Mouse (Mus musculus) c-Kit-positive CD71-positive TER-119-negative erythroid progenitor cells, embryonic 14.5 days (primary cell): ENCODE data around the gene Det1.
A peak's percentile ranks its signal among the peaks of the same experiment; 100 is the strongest.

Experiments
- DNase-seq: peaks from one replicate; pipeline ENCODE4 v3.0.0-alpha.2; 2013; ENCODE audit warnings: low read depth

The Det1 gene

DNA sequence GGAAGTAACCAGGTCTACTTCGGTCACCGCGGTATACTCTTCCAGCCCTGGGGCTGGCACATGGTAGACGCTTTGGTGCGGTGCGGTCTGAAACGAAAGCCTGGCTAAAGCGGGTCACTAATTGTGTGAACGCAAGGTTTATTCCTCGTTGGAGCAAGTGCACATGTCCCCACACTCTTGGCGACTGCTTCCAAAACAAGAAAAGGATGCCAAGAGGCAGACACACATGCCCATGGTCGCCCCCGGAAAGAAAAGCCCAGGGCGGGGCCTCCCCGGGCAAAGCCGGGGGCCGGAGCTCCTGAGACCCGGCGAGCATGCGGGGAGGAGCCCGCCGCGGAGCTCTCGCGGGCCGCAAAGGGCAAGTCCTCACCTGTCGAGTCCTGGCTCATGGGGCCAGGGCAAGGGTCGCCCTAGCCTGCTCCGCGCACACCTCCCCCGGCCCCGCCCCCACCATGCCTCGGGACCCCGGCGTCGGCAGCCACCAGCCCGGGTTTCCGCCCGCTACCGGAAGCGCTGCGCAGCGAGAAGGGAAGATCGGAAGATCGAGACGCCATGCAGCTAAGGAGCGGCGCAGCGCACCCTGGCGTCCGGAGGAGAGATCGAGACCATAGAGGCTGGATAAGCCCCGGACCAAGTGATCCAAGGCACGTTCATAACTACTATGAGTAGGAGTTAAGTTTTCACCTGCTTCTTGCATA lies at the start of gene Det1:
Gene Det1 (minus strand): TSS at position 527 of the 698 bp plus-strand sequence.
- peak; percentile 92 for DNase-seq

DNA sequence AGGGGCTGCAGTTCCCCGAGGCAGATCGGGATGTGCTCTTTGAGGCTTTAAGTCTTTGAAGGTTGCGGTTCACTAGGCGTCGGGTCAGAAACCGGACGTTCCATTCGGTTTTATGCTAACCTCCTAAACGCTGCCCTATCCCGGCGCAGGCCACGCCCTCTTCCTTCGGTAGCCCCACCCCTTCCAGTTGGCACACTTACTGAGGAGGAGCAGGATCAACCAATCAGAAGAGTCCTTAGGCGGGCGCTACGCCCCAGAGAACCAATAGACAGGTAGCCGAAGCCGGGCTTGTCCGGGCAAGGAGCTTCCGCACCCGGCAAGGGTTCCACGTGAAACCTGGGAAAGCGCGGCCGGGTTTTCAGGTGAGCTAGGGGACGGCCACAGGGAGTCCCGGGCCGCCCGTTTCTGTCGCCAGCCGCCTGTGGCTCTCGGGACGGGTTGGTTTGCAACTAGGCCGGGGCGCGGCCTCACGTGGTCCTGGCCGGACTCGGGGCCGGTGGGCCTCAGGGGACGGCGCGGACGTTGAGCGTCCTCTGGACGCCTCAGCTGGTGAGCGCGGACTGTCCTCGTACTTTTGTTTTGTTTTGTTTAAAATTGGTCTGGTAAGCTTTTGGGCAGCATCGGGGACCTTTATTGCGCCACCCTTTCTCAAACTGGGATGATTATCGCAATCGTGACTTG lies 48.7 kb upstream of the Det1 start, which contains the start of gene Aen:
Gene Aen (plus strand): TSS at position 202 of the 681 bp plus-strand sequence.
- peak; percentile 99 for DNase-seq

DNA sequence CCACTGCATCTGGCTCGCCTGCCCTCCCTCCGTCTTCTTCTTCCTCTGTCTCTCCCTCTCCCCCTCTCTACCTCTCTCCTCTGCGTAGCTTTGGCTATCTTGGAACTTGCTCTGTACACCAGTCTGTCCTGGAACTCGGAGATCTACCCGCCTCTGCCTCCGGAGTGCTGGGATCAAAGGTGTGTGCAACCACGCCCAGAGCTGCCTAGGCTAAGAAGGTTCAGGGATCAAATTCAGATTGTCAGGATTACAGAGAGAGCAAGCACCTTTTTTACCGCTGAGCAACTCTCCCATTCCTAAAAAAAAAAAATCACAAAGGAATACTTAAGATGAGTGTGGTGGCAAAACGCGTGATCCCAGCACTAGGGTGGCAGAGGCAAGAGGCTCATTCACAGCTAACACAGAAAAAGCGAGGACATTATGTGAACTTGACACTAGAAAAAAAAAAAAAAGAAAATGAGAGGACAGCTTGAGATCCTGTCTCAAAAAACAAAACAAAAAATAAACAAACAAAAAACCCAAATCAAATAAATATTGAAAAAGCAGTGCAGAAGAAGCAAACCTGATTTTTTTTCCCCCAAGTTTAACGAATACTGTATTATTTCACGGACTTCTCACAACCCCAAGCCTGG lies 48.1 kb upstream of the Det1 start:
- no peak for DNase-seq

GRCm38 (mm10) chr7:78893917-78894316 lies 46.9 kb upstream of the Det1 start:
- DNase-seq = no peak

- peak; percentile 72 for DNase-seq
These were observed 43.6 kb upstream of the Det1 start for GRCm38 (mm10) chr7:78890641-78891040.

- no peak for DNase-seq
These were observed 40.4 kb upstream of the Det1 start for GRCm38 (mm10) chr7:78887431-78887842.

- no peak for DNase-seq
These were observed 39.4 kb upstream of the Det1 start for GRCm38 (mm10) chr7:78886496-78886895.

DNA sequence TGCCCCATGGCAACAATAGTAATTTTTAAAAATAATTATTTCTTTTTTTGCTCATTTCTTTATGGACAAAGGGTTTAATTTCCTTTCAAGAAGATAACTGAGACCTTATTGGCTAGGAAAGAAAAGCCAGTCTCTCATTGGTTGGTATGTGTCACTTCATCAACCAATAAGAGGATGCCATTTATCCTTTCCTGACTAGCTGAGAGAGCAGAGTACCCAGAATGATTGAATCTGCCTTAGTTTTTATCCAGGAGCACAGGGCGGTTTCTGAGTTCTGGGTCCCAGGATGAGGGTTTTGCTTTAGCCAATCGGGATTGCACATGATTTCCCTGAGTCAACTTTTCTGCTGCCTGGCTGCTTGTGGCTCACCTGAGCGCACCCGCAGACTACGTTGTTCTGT lies 38.3 kb upstream of the Det1 start:
- DNase-seq = no peak

GRCm38 (mm10) chr7:78884139-78884538 lies 37.1 kb upstream of the Det1 start:
- no peak for DNase-seq

GRCm38 (mm10) chr7:78883726-78884060 lies 36.6 kb upstream of the Det1 start:
- DNase-seq = no peak

- DNase-seq = no peak
These were observed 36.1 kb upstream of the Det1 start for GRCm38 (mm10) chr7:78883016-78883725.

- DNase-seq = no peak
These were observed 35.4 kb upstream of the Det1 start for GRCm38 (mm10) chr7:78882469-78882837.

DNA sequence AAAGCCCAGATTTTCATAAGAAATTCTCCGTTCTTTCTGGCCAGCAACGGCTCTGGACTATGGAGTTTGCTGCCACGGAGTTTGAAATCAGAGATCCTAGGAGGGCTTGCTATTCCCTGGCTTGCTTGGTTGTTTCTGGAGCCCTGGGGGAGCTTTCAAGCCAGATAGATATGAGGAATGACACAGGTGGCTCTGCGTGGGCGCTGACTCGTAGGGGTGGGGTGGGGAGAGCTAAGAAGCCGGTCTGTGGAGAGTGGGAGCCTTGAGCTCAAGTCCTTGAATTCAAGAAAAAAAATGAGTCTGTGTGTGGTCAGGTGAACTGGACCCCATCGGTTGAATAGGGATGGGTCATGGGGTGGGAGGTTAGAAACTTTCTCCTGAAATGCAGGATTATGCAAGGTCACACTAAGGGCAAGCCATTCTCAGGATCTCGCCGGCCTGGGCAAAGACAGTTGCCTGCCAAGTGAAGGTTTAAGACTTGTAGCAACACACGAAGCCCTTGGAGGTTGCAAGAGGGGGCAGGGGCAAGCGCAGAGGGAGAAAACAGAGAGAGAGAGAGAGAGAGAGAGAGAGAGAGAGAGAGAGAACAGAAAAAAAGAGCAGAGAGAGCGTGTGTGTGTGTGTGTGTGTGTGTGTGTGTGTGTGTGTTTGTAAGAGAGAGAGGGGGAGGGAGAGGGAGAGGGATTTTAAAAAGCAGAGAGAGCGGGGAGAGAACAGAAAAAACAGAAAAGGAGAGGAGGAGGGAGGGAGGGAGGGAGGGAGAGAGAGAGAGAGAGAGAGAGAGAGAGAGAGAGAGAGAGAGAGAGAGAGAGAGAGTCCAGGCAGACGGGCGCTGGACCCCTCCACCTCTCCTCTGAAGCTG lies 34.8 kb upstream of the Det1 start:
- DNase-seq = no peak

DNA sequence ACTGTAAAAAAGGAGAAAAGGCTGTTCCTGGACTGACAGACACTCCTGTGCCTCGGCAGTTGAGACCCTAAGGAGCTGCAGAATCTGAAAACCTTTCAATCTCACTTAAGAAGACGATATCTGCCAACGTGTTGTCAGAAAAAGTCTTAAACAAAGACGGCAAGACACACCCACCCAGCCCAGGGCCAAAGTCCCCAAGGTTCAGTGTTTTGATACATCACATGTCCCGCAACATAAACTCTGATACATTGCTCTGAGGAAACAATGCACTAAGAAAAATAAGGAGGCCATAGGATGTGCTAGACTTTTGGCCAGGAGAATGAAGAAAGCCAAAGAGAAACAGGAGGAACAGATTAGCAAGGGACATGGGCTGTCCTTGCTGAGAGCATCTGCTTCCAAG lies 25.8 kb upstream of the Det1 start:
- DNase-seq = no peak

DNA sequence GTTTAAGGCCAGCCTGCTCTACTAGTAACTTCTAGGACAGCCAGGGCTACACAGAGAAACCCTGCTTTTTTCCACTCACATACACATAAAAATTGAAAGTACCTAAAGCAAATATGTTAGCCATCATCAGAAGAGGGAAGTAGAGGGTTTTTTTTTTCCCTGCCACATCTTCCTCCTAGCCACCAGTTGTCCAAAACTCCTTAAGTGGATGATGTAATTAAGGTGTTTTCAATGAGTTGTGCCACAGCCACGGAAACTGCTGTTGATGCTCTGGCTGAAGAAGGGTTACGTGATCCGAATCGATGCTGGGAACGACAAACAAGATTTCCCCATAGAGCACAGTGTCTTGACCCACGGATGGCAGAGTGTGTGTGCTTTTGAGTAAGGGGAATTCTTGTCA lies 25.3 kb upstream of the Det1 start:
- no peak for DNase-seq

DNA sequence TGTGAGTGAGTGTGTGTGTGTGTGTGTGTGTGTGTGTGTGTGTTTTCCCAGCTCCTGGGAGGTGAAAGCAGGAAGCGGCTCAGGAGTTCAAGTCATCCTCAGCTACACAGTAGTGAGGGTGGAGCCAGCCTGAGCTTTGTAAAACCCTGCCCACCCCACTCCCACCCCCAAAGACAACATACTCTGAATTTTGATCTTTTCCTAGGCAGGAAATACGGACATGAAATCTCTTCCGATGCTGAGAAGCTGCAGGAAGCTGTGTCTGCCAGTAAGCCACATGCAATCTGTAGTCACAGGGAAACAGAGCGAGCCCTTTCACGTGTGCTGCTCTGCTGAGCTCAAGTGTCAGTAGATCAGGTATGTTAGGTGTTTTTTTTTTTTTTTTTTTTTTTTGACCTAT lies 21.7 kb upstream of the Det1 start:
- no peak for DNase-seq

GRCm38 (mm10) chr7:78865212-78865949 lies 18.3 kb upstream of the Det1 start:
- DNase-seq = no peak

DNA sequence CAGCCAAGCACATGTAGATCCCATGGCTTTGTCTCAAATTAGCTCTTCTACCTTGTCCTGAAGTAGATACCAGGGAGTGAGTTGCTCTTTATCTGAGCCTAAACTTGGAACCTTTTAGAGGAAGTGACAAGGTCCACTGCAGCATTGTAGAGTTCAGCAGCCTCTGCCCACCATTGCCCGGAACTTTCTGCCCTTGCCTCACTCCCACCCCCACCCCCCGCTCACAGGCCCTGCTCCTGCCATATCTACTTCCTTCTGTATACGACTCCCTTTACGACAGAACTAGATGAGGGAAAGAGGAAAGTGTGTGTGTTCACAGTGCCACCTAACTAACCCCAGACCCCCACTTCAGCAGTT lies 17.4 kb upstream of the Det1 start:
- DNase-seq = no peak

DNA sequence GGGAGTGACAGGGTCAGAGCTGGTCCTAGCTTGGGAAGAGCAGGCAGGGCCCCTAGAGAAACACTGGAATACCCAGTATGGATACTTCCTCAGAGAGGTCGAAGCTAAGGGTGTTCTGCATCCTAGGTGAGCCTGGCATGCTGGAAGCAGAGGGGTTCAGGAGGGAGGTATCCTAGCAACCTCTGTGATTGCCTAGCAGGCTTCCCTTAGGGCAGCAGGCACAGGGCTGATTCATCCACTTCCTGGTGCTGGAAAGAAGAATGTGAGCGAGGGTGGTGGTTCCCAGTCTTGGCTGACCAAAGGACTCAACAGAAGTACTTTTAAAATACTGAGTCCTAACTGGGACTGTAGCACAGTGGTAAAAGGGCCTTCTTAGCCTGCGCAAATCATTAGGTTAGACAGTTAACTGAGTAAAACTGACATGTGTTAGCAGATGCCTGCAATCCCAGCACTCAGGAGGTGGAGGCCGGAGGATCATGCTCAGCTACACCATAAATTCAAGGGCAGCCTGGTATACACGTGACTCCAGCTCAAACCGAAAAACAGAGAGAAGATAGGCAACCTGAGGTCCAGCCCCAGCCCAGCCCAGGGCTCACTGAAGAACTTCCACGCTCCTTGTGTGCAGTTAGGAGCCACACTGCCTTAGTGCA lies 16.9 kb upstream of the Det1 start:
- no peak for DNase-seq

DNA sequence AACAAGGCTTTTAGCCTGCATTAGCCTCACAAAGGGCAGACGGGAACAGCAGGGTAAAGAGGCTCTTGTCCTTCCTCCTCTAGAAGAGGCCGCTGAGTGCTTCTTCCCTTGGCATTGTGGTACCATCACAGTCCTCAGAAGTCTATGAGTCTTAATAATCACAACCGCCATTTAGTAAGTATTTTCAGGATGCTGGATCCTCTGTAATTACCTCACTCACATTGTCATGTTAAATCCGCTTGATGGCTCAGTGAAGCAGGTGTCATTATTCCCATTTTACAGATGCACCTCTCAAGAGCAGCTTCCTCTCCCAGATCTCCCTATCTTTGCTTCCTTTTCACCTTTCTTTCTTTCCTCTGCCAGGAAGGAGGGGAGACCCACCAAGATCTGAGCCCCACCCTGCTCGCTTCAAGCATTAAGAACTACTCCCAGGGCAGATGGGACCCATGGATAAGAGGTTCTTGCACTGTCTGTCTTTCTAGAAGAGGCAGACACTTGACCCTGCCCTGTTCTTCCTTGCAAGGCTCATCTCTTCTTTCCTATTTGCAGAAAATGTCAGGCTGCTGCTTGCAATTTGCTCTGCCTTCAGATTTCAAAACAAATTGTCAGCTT lies 8.1 kb upstream of the Det1 start:
- peak; percentile 52 for DNase-seq
